Mouse (Mus musculus) olfactory bulb, adult 2 months (tissue): ENCODE results near the gene Strip2. TPM values are rescaled to one million over a fixed set of nuclear protein-coding genes. Genes with fewer than 3 reads are reported as not detected.
A peak's percentile ranks its signal among the peaks of the same experiment; 100 is the strongest.

Experiments used
- H3K27ac ChIP-seq: fragments of 200-500 bp; 2 replicates; pipeline ENCODE4 v1.5.1; 2012; ENCODE audit warnings: low read depth, low read length; ENCODE audit not compliant: insufficient read depth
- H3K4me1 ChIP-seq: fragments of 200-500 bp; 2 replicates; pipeline ENCODE4 v1.6.1; 2012; ENCODE audit warnings: low read length; ENCODE audit not compliant: control insufficient read depth, insufficient read depth
- H3K4me3 ChIP-seq: fragments of 200-500 bp; 2 replicates; pipeline ENCODE4 v1.5.1; 2012; ENCODE audit warnings: mild to moderate bottlenecking, low read depth, low read length, moderate library complexity; ENCODE audit not compliant: insufficient read depth
- CTCF ChIP-seq: fragments of 200-500 bp; IDR thresholded peaks from 2 replicates; pipeline ENCODE4 v1.5.1; 2012; ENCODE audit warnings: low read depth, mild to moderate bottlenecking, low read length, moderate library complexity; ENCODE audit not compliant: insufficient read depth
- POLR2A ChIP-seq: fragments of 200-500 bp; IDR thresholded peaks from 2 replicates; pipeline ENCODE4 v1.6.1; 2012; ENCODE audit warnings: mild to moderate bottlenecking, low read depth, low read length, moderate library complexity; ENCODE audit not compliant: insufficient read depth
- WGBS: fragments of 180-500 bp; shearing (Covaris S2); methylation state at CpG from one replicate; pipeline ENCODE4 v1.1.7; 2018; 5-methylcytosine and 5-hydroxymethylcytosine counted together
- polyA plus RNA-seq: library from polyadenylated mRNA; stranded (reverse); fragments of >200 nt; gene quantifications from 2 replicates; pipeline ENCODE4 v1.2.4, GENCODE M21; 2012; ENCODE audit warnings: low replicate concordance; ENCODE audit not compliant: missing spikeins, insufficient read depth, insufficient read length

Gene Strip2
- polyA plus RNA-seq = not detected in 2 replicates

DNA sequence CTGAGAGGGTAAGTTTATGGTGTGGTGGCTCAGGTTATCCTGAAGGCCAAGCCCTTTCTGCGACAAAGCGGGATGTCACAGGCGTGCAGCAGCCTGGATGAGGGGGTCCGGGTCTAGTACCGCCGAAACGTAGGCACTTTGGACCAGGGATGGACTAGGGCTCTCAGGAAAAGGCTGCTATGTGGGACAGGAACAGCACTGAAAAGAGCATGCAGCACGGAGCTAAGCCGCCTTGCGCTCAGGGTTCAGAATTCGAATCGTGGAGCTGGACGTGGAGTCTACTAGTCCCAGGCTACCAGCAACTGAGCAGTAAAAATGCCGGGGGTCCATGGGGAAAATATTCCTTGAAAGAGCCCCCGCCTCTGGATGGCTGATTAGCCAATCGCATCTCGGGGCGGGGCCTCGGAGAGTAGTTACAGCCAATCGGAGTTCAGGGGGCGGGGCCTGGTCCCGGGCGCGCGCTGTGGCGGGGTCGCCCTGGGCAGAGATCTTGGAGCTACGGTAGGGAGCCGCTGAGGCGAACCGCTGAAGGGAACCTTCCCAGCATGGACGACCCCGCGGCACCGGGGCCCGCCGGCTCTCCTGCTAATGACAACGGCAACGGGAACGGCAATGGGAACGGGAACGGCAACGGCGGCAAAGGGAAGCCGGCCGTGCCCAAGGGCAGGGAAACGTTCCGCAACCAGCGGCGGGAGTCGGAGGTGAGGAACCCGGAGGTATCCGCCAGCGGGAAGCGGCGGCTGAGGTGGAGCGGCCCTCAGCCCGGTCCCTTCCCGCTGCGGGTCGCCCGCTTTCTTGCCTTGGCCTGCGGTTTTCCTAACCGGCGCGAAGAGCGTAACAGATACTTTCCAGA is at the start of gene Strip2:
Strip2 (plus strand) TSS at position 483 of the 853 bp plus-strand sequence.
- Histone ChIP-seq H3K4me1 (peaks cover 10% of the 10 kb centered on the region), H3K27ac (no peak within 1 kb of the TSS), H3K4me3 (peak within 1 kb of the TSS; percentile 88)
- peak; percentile 89 for TF ChIP-seq POLR2A
- TF ChIP-seq CTCF = no peak
- WGBS = under 1% methylated on average over 67 of the region's 67 CpGs

DNA sequence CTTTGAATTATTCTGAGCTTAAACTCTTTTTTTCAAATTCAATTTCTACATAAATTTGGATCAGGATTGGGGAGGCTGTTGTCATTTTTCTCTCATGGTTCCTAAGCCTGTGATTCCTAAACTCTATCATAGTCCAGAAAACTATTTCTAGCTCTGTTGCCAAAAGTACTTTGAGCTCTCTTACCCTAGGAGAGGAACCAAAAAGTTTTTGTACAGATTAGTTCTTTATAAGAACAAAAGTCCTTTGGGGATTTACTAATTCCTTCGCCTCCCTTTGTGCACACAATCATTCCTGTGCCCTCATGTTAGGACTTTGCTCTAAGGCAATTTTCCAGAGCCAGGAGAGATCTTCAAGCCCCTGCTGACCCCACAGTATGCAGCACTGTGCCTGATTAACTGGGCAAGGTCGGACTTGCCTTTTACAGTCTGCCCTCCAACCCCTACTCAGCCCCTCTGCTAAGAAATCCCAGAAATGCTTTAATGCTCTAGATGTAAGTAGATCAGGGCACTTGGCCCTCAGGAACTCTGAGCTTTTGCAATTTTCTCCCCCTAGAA is 48.4 kb upstream of the Strip2 start:
- WGBS = 81% methylated on average over 2 of the region's 2 CpGs
- Histone ChIP-seq H3K27ac (peak overlapping the region; percentile 57), H3K4me1 (no peaks in the 10 kb centered on the region), H3K4me3 (no peak overlapping the region)
- TF ChIP-seq POLR2A (no peak), CTCF (no peak)

DNA sequence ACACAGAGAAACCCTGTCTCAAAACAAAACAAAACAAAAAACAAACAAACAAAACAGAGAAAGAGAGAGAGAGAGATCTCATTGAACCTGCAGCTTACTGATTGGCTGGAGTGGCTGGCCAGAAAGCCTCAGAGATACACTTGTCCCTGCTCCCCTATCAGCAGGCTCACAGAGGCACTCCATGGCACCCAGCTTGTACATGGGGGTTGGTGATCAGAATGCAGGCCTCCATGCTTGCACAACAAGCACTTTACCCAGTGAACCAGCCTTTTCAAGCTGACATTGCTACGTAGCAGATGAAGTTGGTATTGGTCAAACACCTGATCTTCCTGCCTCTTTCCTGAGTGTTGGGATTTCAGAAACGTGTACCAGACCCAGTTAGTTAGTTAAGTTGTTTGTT is 43.2 kb upstream of the Strip2 start:
- no peak overlapping the region for H3K4me3 ChIP-seq
- WGBS = 83% methylated on average over 2 of the region's 2 CpGs

DNA sequence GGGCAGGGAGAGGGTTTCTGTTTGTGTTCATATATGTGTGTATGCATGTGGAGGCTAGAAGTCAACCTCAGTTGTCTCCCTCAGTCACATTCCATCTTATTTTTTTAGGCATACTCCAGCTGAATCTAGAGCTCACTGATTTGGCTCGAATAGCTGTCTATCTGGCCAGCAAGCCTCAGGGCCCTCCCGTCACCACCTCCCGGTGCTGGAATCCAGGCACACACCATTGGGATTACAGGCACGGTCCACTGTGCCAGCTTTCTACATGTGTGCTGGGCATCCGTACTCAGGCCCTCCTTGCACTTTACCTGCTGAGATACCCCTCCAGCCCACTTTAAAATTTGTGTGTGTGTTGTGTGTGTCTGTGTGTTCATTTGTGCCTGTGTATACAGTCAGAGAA is 41.2 kb upstream of the Strip2 start:
- H3K27ac ChIP-seq = no peak overlapping the region
- peaks cover 3% of the 10 kb centered on the region for H3K4me1 ChIP-seq
- H3K4me3 ChIP-seq = no peak overlapping the region
- TF ChIP-seq POLR2A (no peak), CTCF (no peak)
- 79% methylated on average over 5 of the region's 5 CpGs for WGBS

More for the DNA sequence above, 43.2 kb upstream of the Strip2 start:
- TF ChIP-seq CTCF = no peak
- no peak for TF ChIP-seq POLR2A
- Histone ChIP-seq H3K4me1 (no peaks in the 10 kb centered on the region; the same call in 1 of the 2 replicates), H3K27ac (no peak overlapping the region)

DNA sequence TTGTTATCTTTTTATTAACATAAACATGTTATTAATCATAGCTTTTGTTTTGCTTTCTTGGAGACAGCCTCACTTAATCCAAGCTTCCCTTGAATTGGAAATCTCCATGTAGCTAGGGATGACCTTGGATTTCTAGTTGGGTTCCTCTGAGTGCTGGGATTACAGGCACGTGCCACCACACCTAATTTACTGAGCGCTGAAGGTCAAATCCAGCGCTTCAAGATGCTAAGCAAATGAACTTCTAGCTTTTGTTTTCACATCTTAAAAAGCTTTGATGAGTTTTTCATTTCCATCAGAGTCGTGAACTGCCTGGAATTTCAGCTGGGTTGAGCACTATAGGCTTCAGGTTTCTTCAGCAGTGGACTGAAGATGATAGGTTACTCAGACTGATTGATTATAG is 40.0 kb upstream of the Strip2 start:
- Histone ChIP-seq H3K4me1 (peaks cover 5% of the 10 kb centered on the region), H3K27ac (no peak overlapping the region), H3K4me3 (no peak overlapping the region)
- TF ChIP-seq POLR2A (no peak), CTCF (no peak)
- whole genome bisulfite sequencing = 86% methylated on average over 4 of the region's 4 CpGs

DNA sequence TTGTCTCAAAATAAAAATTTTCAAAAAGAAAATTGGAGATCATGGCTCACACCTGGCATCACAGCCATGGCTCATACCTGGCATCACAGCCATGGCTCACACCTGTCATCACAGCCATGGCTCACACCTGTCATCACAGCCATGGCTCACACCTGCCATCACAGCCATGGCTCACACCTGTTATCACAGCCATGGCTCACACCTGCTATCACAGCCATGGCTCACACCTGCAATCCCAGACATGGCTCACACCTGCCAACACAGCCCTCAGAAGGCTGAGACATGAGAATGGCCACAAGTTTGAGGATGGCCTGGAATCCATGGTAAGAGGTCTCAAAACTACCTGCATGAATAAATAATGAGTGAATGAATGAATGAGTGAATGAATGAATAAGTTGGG is 37.2 kb upstream of the Strip2 start:
- Histone ChIP-seq H3K4me3 (no peak overlapping the region), H3K4me1 (peaks cover 5% of the 10 kb centered on the region), H3K27ac (no peak overlapping the region)
- no peak for TF ChIP-seq POLR2A

DNA sequence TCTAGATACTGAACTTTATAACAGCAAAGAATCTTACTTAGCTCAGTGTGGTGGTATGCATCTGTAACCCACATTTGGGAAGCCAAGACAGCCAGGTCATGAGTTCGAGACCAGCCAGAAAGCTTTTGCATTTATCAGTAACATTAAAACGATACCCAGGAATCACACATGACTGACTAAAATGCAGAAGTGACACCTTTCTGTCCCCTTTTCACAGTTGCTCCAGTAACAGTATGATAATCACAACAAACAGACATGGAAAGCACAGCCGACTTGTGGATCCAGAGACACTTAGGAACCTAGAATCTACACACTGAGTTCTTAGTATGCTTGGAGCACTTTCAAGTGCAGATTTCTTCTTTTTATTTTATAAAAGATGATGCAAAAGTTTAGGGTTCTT is 36.0 kb upstream of the Strip2 start:
- Histone ChIP-seq H3K27ac (no peak overlapping the region), H3K4me3 (no peak overlapping the region), H3K4me1 (peaks cover 5% of the 10 kb centered on the region; the same call in 1 of the 2 replicates)
- TF ChIP-seq CTCF (no peak), POLR2A (no peak)
- 89% methylated on average over 3 of the region's 3 CpGs for WGBS

DNA sequence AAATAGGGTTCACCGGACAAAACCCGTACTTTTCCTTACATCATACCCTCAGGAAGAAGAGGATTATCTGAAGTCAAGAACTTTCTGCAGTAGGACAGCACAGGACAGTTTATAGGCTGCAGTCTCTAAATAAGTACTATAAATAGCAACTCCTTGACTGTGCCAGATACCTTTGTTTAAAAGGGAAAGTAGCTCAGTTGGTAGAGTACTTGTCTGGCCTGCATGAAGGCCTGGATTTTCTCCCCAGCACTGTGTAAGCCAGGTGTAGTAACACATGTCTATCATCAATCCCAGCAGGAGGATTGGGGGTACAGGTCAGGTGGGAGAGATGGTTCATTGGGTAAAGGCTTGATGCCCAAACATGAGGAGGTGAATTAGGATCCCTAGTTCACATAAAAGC is 34.9 kb upstream of the Strip2 start:
- Histone ChIP-seq H3K4me1 (peaks cover 5% of the 10 kb centered on the region; the same call in 1 of the 2 replicates), H3K4me3 (no peak overlapping the region), H3K27ac (peak overlapping the region; percentile 67)
- TF ChIP-seq CTCF = no peak
- TF ChIP-seq POLR2A = no peak
- WGBS = 67% methylated on average over 2 of the region's 2 CpGs

DNA sequence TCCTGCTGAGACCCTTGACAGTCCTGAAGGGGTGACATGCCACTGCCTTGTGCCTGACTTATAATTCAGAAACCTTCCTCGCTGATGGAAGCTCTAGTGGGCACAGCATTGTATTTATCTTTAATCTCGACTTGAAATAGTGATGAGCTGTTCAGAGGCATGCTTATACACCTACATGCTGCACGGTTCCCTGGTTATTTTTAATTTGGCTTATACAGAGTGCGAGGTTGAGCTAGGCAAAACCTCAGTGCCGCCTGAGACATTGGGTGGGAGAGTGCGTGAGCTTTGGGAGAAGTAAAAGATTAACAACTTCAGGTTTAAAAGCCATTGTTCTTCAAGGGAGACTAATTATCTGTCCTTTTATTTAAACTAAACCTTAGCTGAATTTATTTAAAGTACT is 33.9 kb upstream of the Strip2 start:
- Histone ChIP-seq H3K4me3 (no peak overlapping the region), H3K4me1 (peaks cover 5% of the 10 kb centered on the region; the same call in 1 of the 2 replicates), H3K27ac (peak overlapping the region; percentile 67)
- TF ChIP-seq POLR2A (no peak), CTCF (no peak)
- WGBS = 43% methylated on average over 6 of the region's 6 CpGs

DNA sequence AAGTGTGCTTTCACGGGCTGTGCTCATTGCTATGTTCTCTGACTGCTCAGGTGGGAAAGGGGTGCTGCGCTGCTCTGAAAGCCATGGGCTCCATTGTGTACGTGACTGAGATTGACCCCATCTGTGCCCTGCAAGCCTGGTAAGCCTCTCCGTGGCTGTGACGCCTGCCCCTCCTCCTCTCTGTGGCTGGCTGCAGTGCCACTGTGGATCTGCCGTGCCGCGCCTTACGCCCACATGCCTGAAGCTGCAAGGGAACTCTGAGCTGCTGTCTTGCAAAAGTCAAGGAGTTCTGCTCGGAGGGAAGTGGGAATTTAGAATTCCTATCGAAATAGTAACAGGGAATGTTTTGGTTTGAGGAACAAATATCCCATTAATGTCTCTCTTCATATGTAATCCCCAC is 25.7 kb upstream of the Strip2 start:
- TF ChIP-seq POLR2A = no peak
- TF ChIP-seq CTCF = no peak
- 32% methylated on average over 11 of the region's 11 CpGs for WGBS
- Histone ChIP-seq H3K27ac (peak overlapping the region; percentile 53), H3K4me1 (peaks cover 4% of the 10 kb centered on the region), H3K4me3 (no peak overlapping the region)
